8 mouse cellular contexts compared by ENCODE assay signal in the genomic region with DNA sequence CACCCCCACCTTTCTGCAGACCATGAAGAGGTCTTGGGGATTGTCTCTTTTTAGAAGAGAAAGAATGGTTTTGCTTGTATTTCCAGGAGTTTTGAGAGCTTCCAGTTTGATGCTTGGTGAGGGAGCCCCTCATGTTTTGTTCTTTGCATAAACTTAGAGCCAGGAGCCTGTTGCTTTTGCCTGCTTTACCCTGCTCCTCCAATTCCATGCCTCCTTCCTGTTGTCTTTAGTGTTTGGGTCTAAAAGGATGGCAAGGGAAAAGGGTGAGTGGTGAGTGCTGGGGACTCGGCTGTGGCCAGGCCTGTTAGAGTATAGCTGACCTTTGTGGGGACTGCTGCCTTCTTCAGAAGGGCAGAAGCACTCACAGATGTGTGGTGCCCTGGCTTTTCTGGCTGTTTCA. TPM values are rescaled to one million over a fixed set of nuclear protein-coding genes. Genes with fewer than 3 reads are reported as not detected.
A peak's percentile ranks its signal among the peaks of the same experiment; 100 is the strongest.
DNase-seq lines count a peak whose midpoint lies in the region; ATAC-seq lines count a peak whose summit lies in the region.

No protein-coding gene starts in this region.

- H3K9ac ChIP-seq in kidney, embryonic 14.5 days (ENCODE audit: low read depth, low read length): peak overlapping the region; percentile 100
- H3K9ac ChIP-seq in hindbrain, embryonic 14.5 days: peak overlapping the region; percentile 87
- peak overlapping the region; percentile 67 for H3K9ac ChIP-seq in midbrain, embryonic 15.5 days

- H3K4me3 ChIP-seq in kidney, embryonic 14.5 days (ENCODE audit: low read length): peak overlapping the region; percentile 90
- peak overlapping the region; percentile 72 for H3K4me3 ChIP-seq in hindbrain, embryonic 14.5 days (replicated peaks; ENCODE audit: low read length)
- H3K4me3 ChIP-seq in midbrain, embryonic 15.5 days: peak overlapping the region; percentile 63

- H3K27me3 ChIP-seq in kidney, embryonic 14.5 days (ENCODE audit: control insufficient read depth, insufficient read depth, low read length): no peaks in the 10 kb centered on the region
- no peaks in the 10 kb centered on the region for H3K27me3 ChIP-seq in hindbrain, embryonic 14.5 days (ENCODE audit: control insufficient read depth, insufficient read depth, low read length)
- H3K27me3 ChIP-seq in midbrain, embryonic 15.5 days (replicated peaks): no peaks in the 10 kb centered on the region

- 0% methylated on average over 1 of the region's 1 CpGs for WGBS in kidney, embryonic 14.5 days
- 3% methylated on average over 1 of the region's 1 CpGs for WGBS in hindbrain, embryonic 14.5 days
- WGBS in midbrain, embryonic 15.5 days: 0% methylated on average over 1 of the region's 1 CpGs

- peaks cover 38% of the 10 kb centered on the region for H3K4me1 ChIP-seq in kidney, embryonic 14.5 days (ENCODE audit: control insufficient read depth, insufficient read depth, low read length)
- peaks cover 44% of the 10 kb centered on the region for H3K4me1 ChIP-seq in hindbrain, embryonic 14.5 days (replicated peaks; ENCODE audit: control insufficient read depth, insufficient read depth, low read length)
- H3K4me1 ChIP-seq in midbrain, embryonic 15.5 days: peaks cover 49% of the 10 kb centered on the region

- no peak for ATAC-seq in kidney, embryonic 14.5 days (ENCODE audit: low FRiP score, low TSS enrichment)
- ATAC-seq in hindbrain, embryonic 14.5 days (ENCODE audit: low FRiP score): no peak
- ATAC-seq in midbrain, embryonic 15.5 days (replicated peaks): no peak

- H3K27ac ChIP-seq in kidney, embryonic 14.5 days (ENCODE audit: low read depth, low read length): peak overlapping the region; percentile 97
- H3K27ac ChIP-seq in hindbrain, embryonic 14.5 days: peak overlapping the region; percentile 75; the same call in 1 of the 2 replicates
- peak overlapping the region; percentile 62 for H3K27ac ChIP-seq in midbrain, embryonic 15.5 days

- no peaks in the 10 kb centered on the region for H3K36me3 ChIP-seq in kidney, embryonic 14.5 days (ENCODE audit: control insufficient read depth, insufficient read depth, low read length)
- H3K36me3 ChIP-seq in hindbrain, embryonic 14.5 days (replicated peaks; ENCODE audit: control insufficient read depth, insufficient read depth): no peaks in the 10 kb centered on the region
- no peaks in the 10 kb centered on the region for H3K36me3 ChIP-seq in midbrain, embryonic 15.5 days (replicated peaks)

- no peak for DNase-seq in kidney, postnatal 10 days
- peak; percentile 50 for DNase-seq in adipocyte (ENCODE audit: low spot score)
- DNase-seq in hindbrain, embryonic 14.5 days (ENCODE audit: low spot score): no peak
- DNase-seq in embryo, embryonic 10 days (ENCODE audit: low spot score): no peak
- DNase-seq in urinary bladder, postnatal 25 days (ENCODE audit: low spot score): no peak
- DNase-seq in kidney, postnatal 14 days: no peak

- no peaks in the 10 kb centered on the region for H3K9me3 ChIP-seq in kidney, embryonic 14.5 days (ENCODE audit: control insufficient read depth, low read length)
- H3K9me3 ChIP-seq in hindbrain, embryonic 14.5 days (ENCODE audit: control insufficient read depth, low read length): no peaks in the 10 kb centered on the region
- no peaks in the 10 kb centered on the region for H3K9me3 ChIP-seq in midbrain, embryonic 15.5 days

- peak overlapping the region; percentile 62 for H3K4me2 ChIP-seq in kidney, embryonic 14.5 days (replicated peaks; ENCODE audit: low read depth, low read length)
- H3K4me2 ChIP-seq in hindbrain, embryonic 14.5 days (replicated peaks): peak overlapping the region; percentile 65
- peak overlapping the region; percentile 83 for H3K4me2 ChIP-seq in midbrain, embryonic 15.5 days

RNA-seq across cellular contexts. Expression of a gene that starts 49.9 kb away (rescaled TPM):
- 0.09 TPM in 1 of 2 replicates, not detected in the other for polyA plus RNA-seq in kidney, embryonic 14.5 days (2014; fragmentation: Nextera tagmentation; extraction: Ambion mirVana)
- not detected in 2 replicates for polyA plus RNA-seq in hindbrain, embryonic 14.5 days (2014; fragmentation: Nextera tagmentation; extraction: Ambion mirVana)
- polyA plus RNA-seq in midbrain, embryonic 15.5 days (2015; fragmentation: Nextera tagmentation; extraction: Ambion mirVana): 0.05 and 0.09 TPM in 2 replicates
